Mouse (Mus musculus) MEL (cell line): Measurements from ENCODE around the gene St6galnac5. TPM values are rescaled to one million over a fixed set of nuclear protein-coding genes. Genes with fewer than 3 reads are reported as not detected.

ENCODE experiments used
- DNase-seq: peaks from one replicate; pipeline ENCODE4 v3.0.0; 2011; ENCODE audit warnings: low read depth, low spot score
- H3K27ac ChIP-seq: 2 replicates; pipeline ENCODE4 v1.5.1; 2012; ENCODE audit warnings: low read depth, mild to moderate bottlenecking, control low read depth, low read length, moderate library complexity; ENCODE audit not compliant: control insufficient read depth
- H3K27me3 ChIP-seq, 2 experiments: fragments of 150-350 bp in 1 of 2; sonication (generic) in 1 of 2; 2 replicates each; pipeline ENCODE4 v1.6.1; 2012; ENCODE audit warnings: low read length in 2 of 2, mild to moderate bottlenecking in 2 of 2, improper control_type of control experiment in 1 of 2, moderate library complexity in 1 of 2; ENCODE audit not compliant: insufficient read depth in 2 of 2, control insufficient read depth in 1 of 2
- H3K36me3 ChIP-seq, 2 experiments: 2 replicates each; pipeline ENCODE4 v1.6.1; 2012 to 2014; ENCODE audit warnings: low read length in 2 of 2, improper control_type of control experiment in 1 of 2, inconsistent platforms in 1 of 2, mild to moderate bottlenecking in 1 of 2; ENCODE audit not compliant: insufficient read depth in 2 of 2, control insufficient read depth in 1 of 2
- H3K4me1 ChIP-seq, 2 experiments: fragments of 150-350 bp in 1 of 2; sonication (generic) in 1 of 2; 2 replicates each; pipeline ENCODE4 v1.6.1; 2012; ENCODE audit warnings: low read length in 2 of 2, improper control_type of control experiment in 1 of 2, mild to moderate bottlenecking in 1 of 2; ENCODE audit not compliant: insufficient read depth in 2 of 2, control insufficient read depth in 1 of 2
- H3K4me3 ChIP-seq, 2 experiments: fragments of 150-350 bp in 1 of 2; sonication (generic) in 1 of 2; 2 replicates each; pipeline ENCODE4 v1.5.1; 2012; ENCODE audit warnings: low read depth in 2 of 2, low read length in 2 of 2, mild to moderate bottlenecking in 2 of 2, moderate library complexity in 2 of 2, control low read depth in 1 of 2, improper control_type of control experiment in 1 of 2; ENCODE audit not compliant: control insufficient read depth in 1 of 2, insufficient read depth in 1 of 2
- H3K79me2 ChIP-seq: 2 replicates; pipeline ENCODE4 v1.6.1; 2012; ENCODE audit warnings: mild to moderate bottlenecking, low read length, moderate library complexity; ENCODE audit not compliant: control insufficient read depth, poor library complexity, insufficient read depth
- H3K9ac ChIP-seq: 2 replicates; pipeline ENCODE4 v1.6.1; 2012; ENCODE audit warnings: low read depth, mild to moderate bottlenecking, control low read depth, low read length, moderate library complexity; ENCODE audit not compliant: control insufficient read depth, poor library complexity, severe bottlenecking
- H3K9me3 ChIP-seq: fragments of 150-350 bp; sonication (generic); replicated peaks from 2 replicates; pipeline ENCODE4 v1.6.1; 2012; ENCODE audit warnings: mild to moderate bottlenecking, low read length, improper control_type of control experiment, moderate library complexity; ENCODE audit not compliant: insufficient read depth
- BHLHE40 ChIP-seq: IDR thresholded peaks from 2 replicates; pipeline ENCODE4 v1.6.1; 2012; ENCODE audit warnings: low read depth, mild to moderate bottlenecking, inconsistent platforms, low read length, improper control_type of control experiment, borderline replicate concordance
- CHD1 ChIP-seq: IDR thresholded peaks from 2 replicates; pipeline ENCODE4 v1.6.1; 2012; ENCODE audit warnings: low read depth, mild to moderate bottlenecking, inconsistent platforms, low read length, improper control_type of control experiment
- CHD2 ChIP-seq: IDR thresholded peaks from 2 replicates; pipeline ENCODE4 v1.6.1; 2011; ENCODE audit warnings: low read length, improper control_type of control experiment
- EP300 ChIP-seq, 2 experiments: IDR thresholded peaks; 2 replicates each; pipeline ENCODE4 v1.6.1; 2011; ENCODE audit warnings: improper control_type of control experiment in 2 of 2, low read length in 2 of 2, low read depth in 1 of 2, mild to moderate bottlenecking in 1 of 2
- ETS1 ChIP-seq: IDR thresholded peaks from 2 replicates; pipeline ENCODE4 v1.6.1; 2012; ENCODE audit warnings: low read depth, mild to moderate bottlenecking, inconsistent platforms, low read length, improper control_type of control experiment, moderate library complexity
- GABPA ChIP-seq: IDR thresholded peaks from 2 replicates; pipeline ENCODE4 v1.6.1; 2012; ENCODE audit warnings: low read depth, mild to moderate bottlenecking, inconsistent platforms, low read length, improper control_type of control experiment, moderate library complexity
- GATA1 ChIP-seq: IDR thresholded peaks from 2 replicates; pipeline ENCODE4 v1.6.1; 2011; ENCODE audit warnings: low read depth, low read length, improper control_type of control experiment
- HCFC1 ChIP-seq: IDR thresholded peaks from 2 replicates; pipeline ENCODE4 v1.6.1; 2012; ENCODE audit warnings: low read depth, mild to moderate bottlenecking, inconsistent platforms, low read length, improper control_type of control experiment, moderate library complexity
- JUND ChIP-seq: IDR thresholded peaks from 2 replicates; pipeline ENCODE4 v1.6.1; 2011; ENCODE audit warnings: low read depth, mild to moderate bottlenecking, improper control_type of control experiment, low read length
- KAT2A ChIP-seq: conservative IDR thresholded peaks from 2 replicates; pipeline ENCODE4 v1.6.1; 2012; ENCODE audit warnings: low read depth, low read length, improper control_type of control experiment, inconsistent platforms
- MAFK ChIP-seq: IDR thresholded peaks from 2 replicates; pipeline ENCODE4 v1.6.1; 2011; ENCODE audit warnings: low read depth, mild to moderate bottlenecking, low read length, improper control_type of control experiment, borderline replicate concordance
- MAX ChIP-seq: IDR thresholded peaks from 2 replicates; pipeline ENCODE4 v1.6.1; 2011; ENCODE audit warnings: low read length, improper control_type of control experiment
- MYC ChIP-seq: IDR thresholded peaks from 2 replicates; pipeline ENCODE4 v1.6.1; 2011; ENCODE audit warnings: low read depth, mild to moderate bottlenecking, low read length, improper control_type of control experiment, moderate library complexity
- POLR2A ChIP-seq, 2 experiments: IDR thresholded peaks; 2 replicates each; pipeline ENCODE4 v1.6.1; 2011 to 2012; ENCODE audit warnings: low read length in 2 of 2, mild to moderate bottlenecking in 2 of 2, control low read depth in 1 of 2, improper control_type of control experiment in 1 of 2, low read depth in 1 of 2, moderate library complexity in 1 of 2; ENCODE audit not compliant: control insufficient read depth in 1 of 2, insufficient read depth in 1 of 2, poor library complexity in 1 of 2
- POLR2AphosphoS2 ChIP-seq: IDR thresholded peaks from 2 replicates; pipeline ENCODE4 v1.6.1; 2011; ENCODE audit warnings: low read length, improper control_type of control experiment
- POLR2AphosphoS5 ChIP-seq: IDR thresholded peaks from 2 replicates; pipeline ENCODE4 v1.6.1; 2012; ENCODE audit warnings: low read depth, borderline replicate concordance, mild to moderate bottlenecking, inconsistent platforms, low read length, moderate library complexity, mixed read lengths
- RCOR1 ChIP-seq: IDR thresholded peaks from 2 replicates; pipeline ENCODE4 v1.6.1; 2012; ENCODE audit warnings: low read depth, mild to moderate bottlenecking, inconsistent platforms, low read length, improper control_type of control experiment
- SIN3A ChIP-seq: IDR thresholded peaks from 2 replicates; pipeline ENCODE4 v1.6.1; 2012; ENCODE audit warnings: low read length, improper control_type of control experiment, inconsistent platforms
- TAL1 ChIP-seq: IDR thresholded peaks from 2 replicates; pipeline ENCODE4 v1.6.1; 2012; ENCODE audit warnings: mild to moderate bottlenecking, inconsistent platforms, low read length, moderate library complexity, mixed read lengths
- TBP ChIP-seq: IDR thresholded peaks from 2 replicates; pipeline ENCODE4 v1.8.0; 2011; ENCODE audit warnings: low read depth, low read length, improper control_type of control experiment
- TCF12 ChIP-seq: IDR thresholded peaks from 2 replicates; pipeline ENCODE4 v1.6.1; 2014; ENCODE audit warnings: low read depth, mild to moderate bottlenecking, inconsistent platforms, low read length, improper control_type of control experiment, moderate library complexity
- USF1 ChIP-seq: IDR thresholded peaks from 2 replicates; pipeline ENCODE4 v1.6.1; 2014; ENCODE audit warnings: low read depth, mild to moderate bottlenecking, inconsistent platforms, low read length, improper control_type of control experiment, moderate library complexity
- ZC3H11A ChIP-seq: IDR thresholded peaks from 2 replicates; pipeline ENCODE4 v1.6.1; 2012; ENCODE audit warnings: low read depth, mild to moderate bottlenecking, inconsistent platforms, low read length, improper control_type of control experiment
- ZKSCAN1 ChIP-seq: IDR thresholded peaks from 2 replicates; pipeline ENCODE4 v1.6.1; 2012; ENCODE audit warnings: low read depth, mild to moderate bottlenecking, inconsistent platforms, low read length, improper control_type of control experiment, moderate library complexity
- ZNF384 ChIP-seq: IDR thresholded peaks from 2 replicates; pipeline ENCODE4 v1.6.1; 2012; ENCODE audit warnings: low read depth, mild to moderate bottlenecking, inconsistent platforms, low read length, improper control_type of control experiment
- polyA plus RNA-seq, 2 experiments: library from polyadenylated mRNA; stranded (reverse) in 1 of 2; unstranded in 1 of 2; fragments of >175 nt in 1 of 2; fragments of >200 nt in 1 of 2; gene quantifications; 2 replicates each; pipeline versions ENCODE4 v1.2.1 to v1.2.4; 2012; ENCODE audit warnings: low replicate concordance in 2 of 2, low read depth in 1 of 2; ENCODE audit not compliant: insufficient read length in 2 of 2, insufficient read depth in 1 of 2, missing spikeins in 1 of 2
- total RNA-seq: library from RNA; depleted of rRNA; stranded (reverse); fragments of 300-350 nt; gene quantifications from 2 replicates; pipeline ENCODE4 v1.2.3, GENCODE M21; 2012

St6galnac5 gene
- total and polyA plus RNA-seq, 3 experiments: not detected

DNA sequence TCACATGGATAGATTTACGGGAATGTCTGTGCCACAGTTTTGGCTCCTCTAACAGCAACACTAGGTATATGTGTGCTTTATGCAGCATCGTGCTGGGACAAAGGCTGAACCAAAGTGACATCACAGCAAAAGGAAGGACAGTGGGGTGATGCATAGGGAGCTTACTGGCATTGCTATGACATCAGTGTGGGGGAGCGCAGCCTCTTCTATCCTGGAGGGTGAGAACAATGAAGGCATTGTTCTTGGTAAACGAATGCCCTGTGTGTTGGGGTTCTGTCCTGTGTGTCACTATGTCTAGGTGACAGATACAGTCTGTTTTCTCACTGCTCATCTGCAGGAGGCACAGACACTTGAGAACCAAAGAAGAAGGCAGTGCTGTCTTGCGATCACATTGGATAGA lies 16.9 kb upstream of the St6galnac5 start:
- DNase-seq: no peak
- Histone ChIP-seq H3K36me3 (no peaks in the 10 kb centered on the region), H3K27ac (no peak overlapping the region), H3K4me1 (no peaks in the 10 kb centered on the region), H3K4me3 (no peak overlapping the region), H3K9me3 (no peaks in the 10 kb centered on the region), H3K27me3 (peaks cover 0 to 7% of the 10 kb centered on the region in 2 experiments; a peak in 2 of 4 replicates), H3K79me2 (no peaks in the 10 kb centered on the region), H3K9ac (no peak overlapping the region)
- TF ChIP-seq HCFC1 (no peak), SIN3A (no peak), GATA1 (no peak), ZNF384 (no peak), MYC (no peak), GABPA (no peak), JUND (no peak), KAT2A (no peak), TCF12 (no peak), CHD2 (no peak), MAFK (no peak), POLR2AphosphoS2 (no peak), USF1 (no peak), TAL1 (no peak), ETS1 (no peak), BHLHE40 (no peak), TBP (no peak), POLR2A (IDR thresholded peaks at IDR 0.05; ENCODE audit: control insufficient read depth in 1 of 2, insufficient read depth in 1 of 2, low read depth in 1 of 2, low read length in 2 of 2, poor library complexity in 1 of 2) (no peak), POLR2AphosphoS5 (no peak), CHD1 (no peak)

DNA sequence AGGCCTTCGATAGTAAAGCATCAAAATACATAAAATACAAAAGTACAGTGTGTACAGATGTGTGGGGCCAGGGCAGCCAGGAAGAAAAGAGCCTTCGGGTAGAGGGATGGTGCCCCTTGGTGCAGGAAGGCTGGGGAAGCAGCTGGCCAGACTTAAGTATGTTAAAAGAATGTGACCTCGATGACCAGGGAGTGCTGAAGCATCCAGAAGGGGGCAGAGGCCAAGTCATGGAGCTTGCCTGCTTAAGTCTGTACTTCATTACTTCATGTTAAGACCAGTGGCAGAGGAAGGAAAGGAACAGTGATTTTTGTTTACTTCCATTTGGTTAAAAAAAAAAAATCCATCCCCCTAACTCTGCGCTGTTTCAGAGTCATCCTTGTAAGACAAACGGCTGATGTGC lies 16.1 kb upstream of the St6galnac5 start:
- TF ChIP-seq ZKSCAN1 (no peak), ZC3H11A (no peak), POLR2AphosphoS2 (no peak), POLR2AphosphoS5 (no peak), TBP (no peak), ZNF384 (no peak), MAX (no peak), EP300 (IDR thresholded peaks at IDR 0.05; ENCODE audit: low read depth in 1 of 2, low read length in 2 of 2) (no peak), RCOR1 (no peak), GATA1 (no peak), JUND (no peak), MYC (no peak)
- TF ChIP-seq, all 39 proteins: peak for 0
- no peaks in the 10 kb centered on the region for H3K79me2 ChIP-seq
- no peak overlapping the region for H3K9ac ChIP-seq
- H3K4me1 ChIP-seq: no peaks in the 10 kb centered on the region
- H3K27ac ChIP-seq: no peak overlapping the region
- DNase-seq: no peak
- no peaks in the 10 kb centered on the region for H3K9me3 ChIP-seq
- no peak overlapping the region for H3K4me3 ChIP-seq
- no peaks in the 10 kb centered on the region for H3K36me3 ChIP-seq
- H3K27me3 ChIP-seq: peaks cover 0 to 10% of the 10 kb centered on the region in 2 experiments; a peak in 2 of 4 replicates
